Mouse (Mus musculus) kidney, adult 2 months (tissue): ENCODE data around the gene Rnf150.

Source experiments
- CTCF ChIP-seq: fragments of 200-500 bp; conservative IDR thresholded peaks from 2 replicates; pipeline ENCODE4 v1.5.1; 2011; ENCODE audit warnings: low read depth, mild to moderate bottlenecking, control low read depth, low read length, moderate library complexity, mixed read lengths; ENCODE audit not compliant: insufficient read depth, insufficient read length
- POLR2A ChIP-seq: fragments of 200-500 bp; IDR thresholded peaks from one replicate; pipeline ENCODE4 v1.6.1; 2011; ENCODE audit warnings: low read depth, low read length, control low read depth

- no peak for TF ChIP-seq CTCF
- no peak for TF ChIP-seq POLR2A
These were observed 38.5 kb downstream of the Rnf150 start for GRCm38 (mm10) chr8:82901549-82902138.
